Mouse (Mus musculus): ENCODE data around the gene Lpcat1. TPM values are rescaled to one million over a fixed set of nuclear protein-coding genes. Genes with fewer than 3 reads are reported as not detected.

Lpcat1 gene
- total RNA-seq, 2 experiments from 2014 or later, result 36.6 to 39.5 TPM

DNA sequence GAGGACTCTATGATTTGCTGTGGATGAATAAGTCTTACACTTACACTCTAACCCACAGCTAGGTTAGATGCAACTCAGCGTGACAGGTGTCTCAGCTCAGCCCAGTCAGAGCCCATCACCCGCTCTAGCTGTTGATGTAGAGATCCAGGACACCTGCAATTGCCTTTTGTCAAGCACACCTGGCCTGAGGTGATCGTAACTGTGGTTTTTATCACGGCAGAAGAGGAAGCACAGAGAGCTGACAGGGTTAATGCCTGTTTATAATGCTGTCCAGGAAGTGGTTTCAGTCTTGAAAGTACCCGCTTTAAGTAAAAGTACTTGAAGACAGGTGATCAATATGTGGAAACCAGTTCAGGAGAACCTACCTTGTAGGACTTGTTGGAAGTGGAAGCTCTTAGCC is 32.3 kb upstream of the Lpcat1 start:
- no peak for DNase-seq (ENCODE audit: low spot score in 2 of 2)
- TF ChIP-seq CTCF (conservative IDR thresholded peaks at IDR 0.05), result no peak
- H3K27ac ChIP-seq, result no peak overlapping the region

DNA sequence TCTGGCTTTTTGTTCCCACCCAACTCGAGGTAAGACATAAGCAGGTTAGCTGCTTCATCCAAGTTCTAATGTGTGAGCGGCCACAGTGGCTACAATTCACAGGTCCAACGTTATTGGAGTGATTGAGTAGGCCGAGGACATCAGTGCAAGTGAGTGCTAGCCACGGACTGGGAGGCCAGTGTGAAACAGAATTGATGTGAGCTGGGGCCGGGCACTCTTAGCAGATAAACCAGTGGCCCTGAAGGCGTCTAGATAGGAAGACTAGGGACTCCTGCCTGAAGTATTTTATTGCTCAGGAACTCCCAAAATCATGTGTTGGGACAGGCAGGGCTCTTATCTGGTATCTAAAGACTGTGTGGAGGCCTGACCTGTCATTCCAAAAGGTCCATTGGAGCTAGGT is 31.3 kb upstream of the Lpcat1 start:
- Histone ChIP-seq H3K4me3 (no peak overlapping the region), H3K27ac (no peak overlapping the region)
- TF ChIP-seq CTCF (conservative IDR thresholded peaks at IDR 0.05), result no peak
- no peak for DNase-seq (ENCODE audit: low spot score in 2 of 2)

More for the DNA sequence above, 32.3 kb upstream of the Lpcat1 start:
- H3K4me3 ChIP-seq, result no peak overlapping the region

DNA sequence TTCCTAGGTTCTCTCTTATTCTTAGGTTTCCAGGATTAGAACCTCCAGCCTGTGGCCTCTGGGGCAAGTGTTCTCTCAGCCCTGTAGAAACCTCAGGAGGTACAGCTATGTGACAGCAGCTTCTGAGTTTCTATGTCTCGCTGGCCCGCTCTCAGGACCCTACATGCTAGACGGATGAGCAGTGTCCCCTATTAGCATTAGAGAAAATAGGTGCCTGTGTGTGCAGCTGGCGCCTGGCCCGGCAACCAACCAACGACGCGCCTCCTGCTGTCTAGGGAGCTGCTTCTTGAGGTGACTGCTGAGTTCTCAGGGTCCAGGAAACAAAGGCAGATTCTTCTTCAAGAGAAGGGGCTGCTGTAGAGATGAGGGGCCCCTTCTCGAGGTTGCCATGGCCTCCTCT is 27.9 kb upstream of the Lpcat1 start:
- TF ChIP-seq CTCF (conservative IDR thresholded peaks at IDR 0.05), result no peak
- no peak for DNase-seq (ENCODE audit: low spot score in 2 of 2)
- Histone ChIP-seq H3K27ac (no peak overlapping the region), H3K4me3 (no peak overlapping the region)

DNA sequence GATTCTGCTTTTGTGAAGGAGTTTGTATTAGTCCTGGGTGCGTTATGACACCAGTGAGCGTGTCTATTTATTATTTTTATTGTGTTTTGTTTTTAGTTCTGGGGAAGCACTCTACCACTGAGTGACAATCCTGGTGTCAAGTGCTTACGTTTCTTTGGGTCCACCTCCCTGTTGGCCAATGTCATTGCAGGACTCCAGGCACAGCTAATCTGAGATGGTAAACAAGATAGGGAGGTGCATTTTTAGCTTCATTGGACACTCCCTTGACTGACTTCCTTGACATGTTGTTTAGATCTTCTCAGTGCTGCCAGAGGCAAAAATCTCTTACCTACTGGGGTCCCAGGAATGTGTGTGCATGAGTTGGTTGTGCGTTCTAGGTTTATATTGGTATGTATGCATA is 26.0 kb upstream of the Lpcat1 start:
- Histone ChIP-seq H3K27ac (no peak overlapping the region), H3K4me3 (no peak overlapping the region)
- TF ChIP-seq CTCF (conservative IDR thresholded peaks at IDR 0.05), result no peak

DNA sequence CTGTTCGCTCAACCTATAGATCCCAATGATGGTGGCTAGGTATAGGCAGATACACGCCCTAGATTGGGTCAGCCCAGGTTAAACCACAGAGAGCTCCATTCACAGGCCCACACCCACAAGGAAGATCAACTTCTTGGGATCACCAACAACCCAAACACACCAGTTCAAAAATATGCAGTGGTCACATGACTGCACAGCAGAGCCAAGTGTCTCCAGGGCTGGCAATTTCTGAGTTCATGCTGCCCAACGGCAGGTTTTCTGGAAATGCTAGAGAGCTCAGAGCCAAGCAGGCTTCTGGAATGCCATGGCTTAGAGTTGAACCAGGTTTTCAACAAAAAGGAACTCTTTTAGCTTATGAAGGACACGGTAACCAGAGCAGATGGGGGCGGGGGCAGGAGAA is 25.3 kb upstream of the Lpcat1 start:
- Histone ChIP-seq H3K4me3 (no peak overlapping the region), H3K27ac (no peak overlapping the region)
- TF ChIP-seq CTCF (conservative IDR thresholded peaks at IDR 0.05), result no peak
- DNase-seq (ENCODE audit: low spot score in 2 of 2), result no peak

More for the DNA sequence above, 26.0 kb upstream of the Lpcat1 start:
- no peak for DNase-seq (ENCODE audit: low spot score in 2 of 2)

DNA sequence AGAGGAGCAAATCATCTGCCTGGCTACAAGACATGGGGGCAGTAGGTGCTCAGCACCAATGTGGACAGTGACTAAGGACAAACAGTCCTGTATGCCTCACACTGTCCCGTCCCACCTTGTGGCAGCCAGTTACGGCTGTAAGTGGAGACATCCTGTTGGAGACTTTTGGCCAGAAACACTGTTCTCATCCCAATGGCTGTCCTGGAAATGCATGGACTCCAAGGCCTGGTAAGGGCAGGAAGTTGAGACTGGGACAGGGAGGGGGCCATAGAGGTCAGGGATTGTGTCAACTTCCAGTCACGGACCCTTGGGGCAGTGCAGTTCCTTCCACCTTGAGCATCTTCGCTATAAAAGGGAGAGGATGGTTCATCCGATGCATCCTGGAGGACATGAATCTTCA is 24.6 kb upstream of the Lpcat1 start:
- Histone ChIP-seq H3K4me3 (no peak overlapping the region), H3K27ac (no peak overlapping the region)

GRCm38 (mm10) chr13:73443093-73443821 is 23.7 kb upstream of the Lpcat1 start:
- TF ChIP-seq CTCF (conservative IDR thresholded peaks at IDR 0.05), result no peak
- H3K27ac ChIP-seq, result no peak overlapping the region
- DNase-seq (ENCODE audit: low spot score in 2 of 2), result no peak
- no peak overlapping the region for H3K4me3 ChIP-seq

More for the DNA sequence above, 24.6 kb upstream of the Lpcat1 start:
- TF ChIP-seq CTCF (conservative IDR thresholded peaks at IDR 0.05), result no peak
- no peak for DNase-seq (ENCODE audit: low spot score in 2 of 2)

GRCm38 (mm10) chr13:73445087-73445486 is 21.9 kb upstream of the Lpcat1 start:
- no peak for DNase-seq (ENCODE audit: low spot score in 2 of 2)
- Histone ChIP-seq H3K27ac (no peak overlapping the region), H3K4me3 (no peak overlapping the region)
- TF ChIP-seq CTCF (conservative IDR thresholded peaks at IDR 0.05), result no peak

DNA sequence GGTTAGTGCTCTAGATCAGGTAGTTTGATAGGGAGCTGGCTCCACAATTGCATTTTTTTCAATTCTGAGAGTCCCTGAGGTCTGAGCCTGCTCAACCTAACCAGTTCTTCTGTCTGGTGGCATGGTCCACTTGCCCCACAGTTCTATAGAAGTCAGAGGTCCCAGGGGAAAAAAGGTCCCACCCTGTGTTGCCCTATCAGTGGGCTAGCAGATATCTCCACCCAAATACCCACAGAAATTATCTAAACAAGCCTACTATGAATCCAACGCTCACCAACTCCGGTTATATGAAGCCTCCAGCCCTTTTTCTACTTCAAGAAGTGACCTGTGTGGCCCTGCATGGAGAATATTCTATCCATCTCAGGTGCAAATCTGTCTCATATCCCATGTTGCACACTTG is 20.9 kb upstream of the Lpcat1 start:
- no peak for DNase-seq (ENCODE audit: low spot score in 2 of 2)
- Histone ChIP-seq H3K4me3 (no peak overlapping the region), H3K27ac (0 out of 2 replicates have a peak overlapping the region, but pooled peaks have one; percentile 10)
- TF ChIP-seq CTCF (conservative IDR thresholded peaks at IDR 0.05), result no peak

- no peak overlapping the region for H3K4me3 ChIP-seq
- H3K27ac ChIP-seq, result peak overlapping the region; percentile 29; the same call in 1 of the 2 replicates
- no peak for DNase-seq (ENCODE audit: low spot score in 2 of 2)
- no peak for TF ChIP-seq CTCF (conservative IDR thresholded peaks at IDR 0.05)
Measured at GRCm38 (mm10) chr13:73446494-73446893, 20.5 kb upstream of the Lpcat1 start.

- Histone ChIP-seq H3K27ac (peak overlapping the region; percentile 29; the same call in 1 of the 2 replicates), H3K4me3 (no peak overlapping the region)
- peak; percentile 42 to 64 for DNase-seq (ENCODE audit: low spot score in 2 of 2)
- no peak for TF ChIP-seq CTCF (conservative IDR thresholded peaks at IDR 0.05)
Measured at GRCm38 (mm10) chr13:73446943-73447342, 20.1 kb upstream of the Lpcat1 start.

DNA sequence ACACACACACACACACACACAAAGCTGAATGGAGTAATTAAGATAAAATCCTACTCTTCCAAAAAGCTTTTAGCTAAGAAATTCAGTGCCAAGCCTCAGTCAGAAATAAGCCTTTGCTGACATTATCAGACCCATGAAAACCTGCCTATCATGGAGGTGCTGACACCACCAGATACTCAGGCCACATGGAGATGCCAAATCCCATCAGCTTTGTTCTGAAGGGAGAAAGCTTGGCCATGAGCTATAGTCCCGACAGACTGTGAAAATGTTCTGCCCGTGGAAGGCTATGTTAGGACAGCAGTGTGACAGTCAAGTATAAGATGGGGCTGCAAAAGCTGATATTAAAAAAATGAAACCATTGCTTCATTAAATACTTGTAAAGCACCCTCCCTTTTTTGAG is 19.5 kb upstream of the Lpcat1 start:
- TF ChIP-seq CTCF (conservative IDR thresholded peaks at IDR 0.05), result no peak

GRCm38 (mm10) chr13:73448201-73448600 is 18.8 kb upstream of the Lpcat1 start:
- no peak overlapping the region for H3K4me3 ChIP-seq
- TF ChIP-seq CTCF (conservative IDR thresholded peaks at IDR 0.05), result no peak

More for the DNA sequence above, 19.5 kb upstream of the Lpcat1 start:
- no peak overlapping the region for H3K4me3 ChIP-seq
- DNase-seq (ENCODE audit: low spot score in 2 of 2), result no peak
- no peak overlapping the region for H3K27ac ChIP-seq

GRCm38 (mm10) chr13:73448723-73449122 is 18.3 kb upstream of the Lpcat1 start:
- Histone ChIP-seq H3K27ac (no peak overlapping the region), H3K4me3 (no peak overlapping the region)
- no peak for DNase-seq (ENCODE audit: low spot score in 2 of 2)
- no peak for TF ChIP-seq CTCF (conservative IDR thresholded peaks at IDR 0.05)

More at GRCm38 (mm10) chr13:73448201-73448600, 18.8 kb upstream of the Lpcat1 start:
- no peak for DNase-seq (ENCODE audit: low spot score in 2 of 2)
- H3K27ac ChIP-seq, result no peak overlapping the region
